Mouse (Mus musculus): ENCODE data around the gene Fdxacb1.

GRCm38 (mm10) chr9:50795266-50795665 is 27.2 kb downstream of the Fdxacb1 start:
- TF ChIP-seq TAL1 (IDR thresholded peaks at IDR 0.05; ENCODE audit: low read length): no peak
- TF ChIP-seq GATA1 (IDR thresholded peaks at IDR 0.05; ENCODE audit: low read length): no peak

Data from erythroblast, embryonic 14.5 days (primary cell).